Mouse (Mus musculus): ENCODE measurements at regions not wholly inside any gene's neighbourhood (a gene's known extent, or its start where the extent isn't known, plus 50 kb on each side); places are given as distances from the start of the nearest gene placed in this dataset.

GRCm38 (mm10) chr8:115883808-115884207, 176.2 kb upstream of the Maf start:
- ATAC-seq (ENCODE audit: low FRiP score): no peak
- H3K27ac ChIP-seq (replicated peaks): no peak overlapping the region
- no peak overlapping the region for H3K4me3 ChIP-seq (replicated peaks)
- no peaks in the 10 kb centered on the region for H3K27me3 ChIP-seq (replicated peaks)
- no peaks in the 10 kb centered on the region for H3K36me3 ChIP-seq
- WGBS: 79% methylated on average over 3 of the region's 3 CpGs
- H3K4me2 ChIP-seq: no peak overlapping the region
- H3K9ac ChIP-seq (replicated peaks): no peak overlapping the region
- no peaks in the 10 kb centered on the region for H3K4me1 ChIP-seq
- H3K9me3 ChIP-seq (replicated peaks): no peaks in the 10 kb centered on the region

GRCm38 (mm10) chr8:115881881-115882280, 174.3 kb upstream of the Maf start:
- Histone ChIP-seq H3K9ac (replicated peaks) (no peak overlapping the region), H3K27me3 (replicated peaks) (no peaks in the 10 kb centered on the region), H3K36me3 (no peaks in the 10 kb centered on the region), H3K4me3 (replicated peaks) (no peak overlapping the region), H3K27ac (replicated peaks) (no peak overlapping the region), H3K9me3 (replicated peaks) (no peaks in the 10 kb centered on the region), H3K4me2 (no peak overlapping the region), H3K4me1 (no peaks in the 10 kb centered on the region)
- 87% methylated on average over 8 of the region's 8 CpGs for WGBS
- ATAC-seq (ENCODE audit: low FRiP score): no peak

GRCm38 (mm10) chr8:115874789-115875188, 167.2 kb upstream of the Maf start:
- Histone ChIP-seq H3K4me1 (0 out of 2 replicates have a peak, but pooled peaks cover 11% of the 10 kb centered on the region), H3K27ac (replicated peaks) (no peak overlapping the region; the same call in 1 of the 2 replicates), H3K9ac (replicated peaks) (no peak overlapping the region), H3K4me2 (no peak overlapping the region), H3K4me3 (replicated peaks) (no peak overlapping the region), H3K27me3 (replicated peaks) (no peaks in the 10 kb centered on the region), H3K36me3 (no peaks in the 10 kb centered on the region), H3K9me3 (replicated peaks) (no peaks in the 10 kb centered on the region)
- ATAC-seq (ENCODE audit: low FRiP score): peak; percentile 73; the same call in 1 of the 2 replicates
- 30% methylated on average over 7 of the region's 7 CpGs for WGBS

- Histone ChIP-seq H3K36me3 (no peaks in the 10 kb centered on the region), H3K9me3 (replicated peaks) (no peaks in the 10 kb centered on the region), H3K4me2 (no peak overlapping the region), H3K4me1 (0 out of 2 replicates have a peak, but pooled peaks cover 11% of the 10 kb centered on the region), H3K4me3 (replicated peaks) (no peak overlapping the region), H3K27ac (replicated peaks) (no peak overlapping the region), H3K27me3 (replicated peaks) (no peaks in the 10 kb centered on the region), H3K9ac (replicated peaks) (no peak overlapping the region)
- no peak for ATAC-seq (ENCODE audit: low FRiP score)
- WGBS: 59% methylated on average over 5 of the region's 5 CpGs
These were observed 163.8 kb upstream of the Maf start for GRCm38 (mm10) chr8:115871381-115871780.

GRCm38 (mm10) chr8:115861381-115861780, 153.8 kb upstream of the Maf start:
- no peak for ATAC-seq (ENCODE audit: low FRiP score)
- Histone ChIP-seq H3K9me3 (replicated peaks) (no peaks in the 10 kb centered on the region), H3K27ac (replicated peaks) (no peak overlapping the region), H3K36me3 (no peaks in the 10 kb centered on the region), H3K4me3 (replicated peaks) (no peak overlapping the region), H3K9ac (replicated peaks) (no peak overlapping the region), H3K27me3 (replicated peaks) (no peaks in the 10 kb centered on the region), H3K4me1 (no peaks in the 10 kb centered on the region), H3K4me2 (no peak overlapping the region)
- 90% methylated on average over 3 of the region's 3 CpGs for whole genome bisulfite sequencing

- Histone ChIP-seq H3K36me3 (no peaks in the 10 kb centered on the region), H3K4me3 (replicated peaks) (no peak overlapping the region), H3K9me3 (replicated peaks) (no peaks in the 10 kb centered on the region), H3K4me1 (no peaks in the 10 kb centered on the region), H3K4me2 (no peak overlapping the region), H3K9ac (replicated peaks) (no peak overlapping the region), H3K27ac (replicated peaks) (no peak overlapping the region), H3K27me3 (replicated peaks) (no peaks in the 10 kb centered on the region)
- WGBS: 78% methylated on average over 8 of the region's 8 CpGs
- no peak for ATAC-seq (ENCODE audit: low FRiP score)
These were observed 151.8 kb upstream of the Maf start for GRCm38 (mm10) chr8:115859406-115859805.

GRCm38 (mm10) chr8:115856816-115857215, 149.2 kb upstream of the Maf start:
- H3K4me2 ChIP-seq: no peak overlapping the region
- whole genome bisulfite sequencing: 90% methylated on average over 10 of the region's 10 CpGs
- H3K4me3 ChIP-seq (replicated peaks): no peak overlapping the region
- H3K27ac ChIP-seq (replicated peaks): no peak overlapping the region
- no peak for ATAC-seq (ENCODE audit: low FRiP score)
- H3K9me3 ChIP-seq (replicated peaks): no peaks in the 10 kb centered on the region
- H3K36me3 ChIP-seq: no peaks in the 10 kb centered on the region
- H3K4me1 ChIP-seq: no peaks in the 10 kb centered on the region
- no peaks in the 10 kb centered on the region for H3K27me3 ChIP-seq (replicated peaks)
- no peak overlapping the region for H3K9ac ChIP-seq (replicated peaks)

GRCm38 (mm10) chr8:115855934-115856629, 148.5 kb upstream of the Maf start:
- ATAC-seq (ENCODE audit: low FRiP score): no peak
- H3K27ac ChIP-seq (replicated peaks): no peak overlapping the region
- H3K4me1 ChIP-seq: no peaks in the 10 kb centered on the region
- 85% methylated on average over 8 of the region's 8 CpGs for WGBS
- H3K9me3 ChIP-seq (replicated peaks): no peaks in the 10 kb centered on the region
- H3K9ac ChIP-seq (replicated peaks): no peak overlapping the region
- no peak overlapping the region for H3K4me3 ChIP-seq (replicated peaks)
- no peaks in the 10 kb centered on the region for H3K36me3 ChIP-seq
- H3K27me3 ChIP-seq (replicated peaks): no peaks in the 10 kb centered on the region
- no peak overlapping the region for H3K4me2 ChIP-seq

- 88% methylated on average over 9 of the region's 9 CpGs for WGBS
- H3K4me3 ChIP-seq (replicated peaks): no peak overlapping the region
These were observed 146.8 kb upstream of the Maf start for GRCm38 (mm10) chr8:115854209-115854900.

GRCm38 (mm10) chr8:115850552-115850951, 143.0 kb upstream of the Maf start:
- H3K9me3 ChIP-seq (replicated peaks): no peaks in the 10 kb centered on the region
- H3K4me3 ChIP-seq (replicated peaks): no peak overlapping the region
- H3K27ac ChIP-seq (replicated peaks): no peak overlapping the region
- no peak for ATAC-seq (ENCODE audit: low FRiP score)
- H3K27me3 ChIP-seq (replicated peaks): no peaks in the 10 kb centered on the region
- H3K9ac ChIP-seq (replicated peaks): no peak overlapping the region
- no peaks in the 10 kb centered on the region for H3K36me3 ChIP-seq
- 73% methylated on average over 1 of the region's 1 CpGs for WGBS
- no peak overlapping the region for H3K4me2 ChIP-seq
- no peaks in the 10 kb centered on the region for H3K4me1 ChIP-seq

More at GRCm38 (mm10) chr8:115854209-115854900, 146.8 kb upstream of the Maf start:
- Histone ChIP-seq H3K9ac (replicated peaks) (no peak overlapping the region), H3K9me3 (replicated peaks) (no peaks in the 10 kb centered on the region), H3K4me2 (no peak overlapping the region), H3K27me3 (replicated peaks) (no peaks in the 10 kb centered on the region), H3K36me3 (no peaks in the 10 kb centered on the region), H3K27ac (replicated peaks) (no peak overlapping the region), H3K4me1 (no peaks in the 10 kb centered on the region)
- ATAC-seq (ENCODE audit: low FRiP score): no peak

GRCm38 (mm10) chr8:115833391-115833790, 125.8 kb upstream of the Maf start:
- Histone ChIP-seq H3K36me3 (no peaks in the 10 kb centered on the region), H3K9me3 (replicated peaks) (no peaks in the 10 kb centered on the region), H3K9ac (replicated peaks) (no peak overlapping the region), H3K4me3 (replicated peaks) (no peak overlapping the region), H3K27me3 (replicated peaks) (no peaks in the 10 kb centered on the region), H3K27ac (replicated peaks) (no peak overlapping the region), H3K4me2 (no peak overlapping the region), H3K4me1 (no peaks in the 10 kb centered on the region)
- ATAC-seq (ENCODE audit: low FRiP score): no peak

GRCm38 (mm10) chr8:115831675-115832074, 124.1 kb upstream of the Maf start:
- H3K9me3 ChIP-seq (replicated peaks): no peaks in the 10 kb centered on the region
- H3K4me3 ChIP-seq (replicated peaks): no peak overlapping the region
- no peak overlapping the region for H3K27ac ChIP-seq (replicated peaks)
- H3K9ac ChIP-seq (replicated peaks): no peak overlapping the region
- no peaks in the 10 kb centered on the region for H3K36me3 ChIP-seq
- no peaks in the 10 kb centered on the region for H3K4me1 ChIP-seq
- H3K4me2 ChIP-seq: no peak overlapping the region
- no peaks in the 10 kb centered on the region for H3K27me3 ChIP-seq (replicated peaks)
- ATAC-seq (ENCODE audit: low FRiP score): no peak
- 45% methylated on average over 1 of the region's 1 CpGs for WGBS

Measured in neural tube, embryonic 15.5 days (tissue).